Mouse (Mus musculus) adrenal gland, postnatal 10 days (tissue): ENCODE measurements around the gene Elf3. TPM values are rescaled to one million over a fixed set of nuclear protein-coding genes. Genes with fewer than 3 reads are reported as not detected.
"Not testable (repeated sequence)": the region's sequence is repeated elsewhere in the genome, so short reads cannot be mapped to it uniquely, and the experiment has no call there.

Experiments
- DNase-seq: peaks from one replicate; pipeline ENCODE4 v3.0.0; 2021; ENCODE audit warnings: mixed read lengths
- long read RNA-seq, 2 experiments: library from polyadenylated mRNA; stranded (forward); transcript quantifications; one replicate each; pipeline ENCODE4 v2.0.0; 2021
- total RNA-seq, 2 experiments: library from RNA; stranded (reverse); gene quantifications; 2 replicates each; pipeline ENCODE4 v1.2.3; 2021

Elf3 gene
- total RNA-seq: under 1 TPM; 0.21 to 0.39 TPM
- long read RNA-seq, experiment 1, partial matches to known transcripts: 1 of 1 reads
- long read RNA-seq, experiment 1, other reads (novel, unspliced or antisense): 0 of 1 reads
- long read RNA-seq, experiment 2, partial matches to known transcripts: 0 of 1 reads
- long read RNA-seq, experiment 2, other reads (novel, unspliced or antisense): 0 of 1 reads

- DNase-seq: peak; percentile 74
Measured at GRCm38 (mm10) chr1:135258380-135259127, at the start of gene Elf3. Gene Elf3, minus strand, starts transcription at chr1:135258568.

DNA sequence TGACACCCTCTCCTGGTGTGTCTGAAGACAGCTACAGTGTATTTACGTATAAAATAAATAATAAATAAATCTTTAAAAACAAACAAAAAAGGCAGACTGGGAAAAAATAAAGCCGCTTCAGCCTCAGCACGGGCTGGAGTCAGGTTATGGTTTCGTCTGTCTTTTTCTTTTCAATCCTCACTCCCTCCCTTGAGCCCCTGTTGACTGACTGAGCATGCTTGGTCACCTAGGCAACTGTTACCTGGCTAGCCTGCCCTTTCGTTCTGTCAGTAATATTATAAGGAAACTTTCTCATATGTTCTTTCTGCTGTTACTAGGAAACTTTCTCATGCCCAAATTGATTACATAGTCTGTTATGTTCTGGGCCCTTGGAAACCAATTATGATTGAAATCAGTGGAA, 32.5 kb upstream of the Elf3 start:
- no peak for DNase-seq

DNA sequence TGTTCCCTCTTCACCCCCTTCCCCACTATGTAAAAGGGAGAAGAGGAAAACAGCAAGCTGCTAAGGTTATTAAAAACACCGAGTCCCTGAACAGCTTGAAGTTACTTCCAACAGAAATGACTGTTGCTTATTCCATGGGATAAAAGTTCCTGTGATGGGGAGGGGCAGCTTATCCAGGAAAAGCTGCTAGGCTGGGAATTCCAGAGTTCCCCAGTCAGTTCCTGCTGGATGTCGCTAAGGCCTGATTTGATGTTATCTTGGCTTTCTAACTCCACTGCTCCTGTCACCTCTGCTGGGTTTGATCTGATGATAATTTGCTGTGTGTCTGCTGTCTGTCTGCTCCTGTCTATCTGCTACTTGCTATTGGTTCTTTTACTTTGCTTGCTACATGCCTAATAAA, 27.9 kb upstream of the Elf3 start:
- DNase-seq: no peak

GRCm38 (mm10) chr1:135283826-135284291, 25.5 kb upstream of the Elf3 start, which contains the start of gene Rnpep:
Gene Rnpep, minus strand, starts transcription at chr1:135284084.
- DNase-seq: peak; percentile 88

DNA sequence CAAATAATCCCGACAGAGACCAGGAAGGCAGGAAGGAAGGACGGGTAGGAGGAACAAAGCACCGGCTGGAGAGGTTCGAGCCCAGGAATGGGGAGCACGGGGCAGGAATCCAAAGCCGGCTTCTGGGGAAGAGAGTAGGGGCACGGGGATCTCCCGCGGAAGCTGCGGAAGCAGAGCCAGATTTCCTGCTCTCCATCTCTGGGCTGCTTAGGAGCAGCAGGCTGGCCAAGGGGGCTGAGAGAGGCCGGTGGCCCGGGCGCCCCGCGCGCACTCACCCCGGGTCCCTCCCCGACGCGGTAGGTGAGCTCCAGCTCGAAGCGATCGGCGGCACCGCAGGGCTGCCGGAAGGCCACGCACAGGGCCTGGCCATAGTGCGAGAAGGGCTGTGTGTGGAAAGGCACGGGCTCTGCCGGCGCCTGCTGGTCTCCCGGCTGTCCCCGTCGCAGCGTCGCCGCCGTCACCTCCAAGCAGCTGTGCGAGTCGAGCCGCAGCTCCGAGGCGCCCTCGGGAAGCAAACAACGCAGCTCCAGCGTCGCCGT, 25.0 kb upstream of the Elf3 start:
- DNase-seq: peak; percentile 56

GRCm38 (mm10) chr1:135282536-135283286, 24.3 kb upstream of the Elf3 start:
- peak; percentile 54 for DNase-seq

DNA sequence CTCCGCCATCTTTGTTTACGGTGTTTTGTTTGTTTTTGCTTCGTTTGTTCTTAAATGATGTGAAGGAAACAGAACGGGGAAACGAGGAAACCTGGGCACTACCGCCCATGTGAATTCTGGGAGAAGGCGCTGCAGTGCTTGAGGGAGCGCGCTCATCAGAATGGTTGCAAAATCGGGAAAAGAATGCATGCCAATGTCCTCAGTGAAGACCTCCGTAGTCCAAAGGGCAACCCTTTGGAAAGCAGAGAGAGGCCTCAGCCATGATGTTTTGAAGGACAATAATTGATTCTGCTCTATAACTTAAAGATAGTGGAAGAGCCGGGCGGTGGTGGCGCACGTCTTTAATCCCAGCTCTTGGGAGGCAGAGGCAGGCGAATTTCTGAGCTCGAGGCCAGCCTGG, 23.5 kb upstream of the Elf3 start:
- DNase-seq: no peak

- peak; percentile 92 for DNase-seq
Measured at GRCm38 (mm10) chr1:135280646-135281045, 22.3 kb upstream of the Elf3 start.

DNA sequence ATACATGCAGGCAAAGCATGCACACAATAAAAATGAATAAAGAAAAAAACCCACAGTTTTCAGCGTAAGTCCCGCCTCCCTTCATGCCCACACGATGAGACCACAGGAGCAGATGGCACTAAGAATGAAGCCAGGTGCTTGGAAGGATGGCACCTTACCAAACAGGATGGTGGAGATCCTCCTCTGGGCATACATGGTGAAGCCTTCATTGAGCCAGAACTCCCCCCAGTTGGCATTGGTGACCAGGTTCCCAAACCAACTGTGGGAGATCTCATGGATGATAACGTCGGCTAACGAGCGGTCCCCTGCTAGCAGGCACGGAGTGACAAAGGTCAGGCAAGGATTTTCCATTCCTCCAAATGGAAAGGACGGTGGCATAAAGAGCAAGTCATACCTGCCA, 13.0 kb upstream of the Elf3 start:
- no peak for DNase-seq

- no peak for DNase-seq
Measured at GRCm38 (mm10) chr1:135267663-135268446, 9.5 kb upstream of the Elf3 start.

GRCm38 (mm10) chr1:135265834-135266233, 7.5 kb upstream of the Elf3 start:
- DNase-seq: peak; percentile 29

DNA sequence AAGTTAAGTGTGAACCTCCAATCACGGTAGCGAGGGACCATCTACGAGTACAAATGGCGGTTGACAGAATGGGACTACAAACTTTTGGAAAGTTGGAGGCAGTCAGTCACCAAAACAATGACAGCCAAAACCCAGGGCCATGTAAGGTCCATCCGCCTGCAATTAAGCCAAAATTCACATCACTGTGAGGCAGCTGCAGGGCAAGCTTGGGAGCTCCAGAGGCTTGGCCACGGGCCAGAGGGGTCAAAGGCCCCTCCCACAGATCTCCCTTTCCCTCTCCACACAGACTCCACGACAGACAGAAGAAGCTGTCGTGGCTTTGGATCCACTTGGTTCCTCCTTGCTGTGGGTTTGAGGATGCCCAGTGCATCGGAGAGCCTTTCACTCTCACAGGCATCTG, 4.9 kb upstream of the Elf3 start:
- no peak for DNase-seq

DNA sequence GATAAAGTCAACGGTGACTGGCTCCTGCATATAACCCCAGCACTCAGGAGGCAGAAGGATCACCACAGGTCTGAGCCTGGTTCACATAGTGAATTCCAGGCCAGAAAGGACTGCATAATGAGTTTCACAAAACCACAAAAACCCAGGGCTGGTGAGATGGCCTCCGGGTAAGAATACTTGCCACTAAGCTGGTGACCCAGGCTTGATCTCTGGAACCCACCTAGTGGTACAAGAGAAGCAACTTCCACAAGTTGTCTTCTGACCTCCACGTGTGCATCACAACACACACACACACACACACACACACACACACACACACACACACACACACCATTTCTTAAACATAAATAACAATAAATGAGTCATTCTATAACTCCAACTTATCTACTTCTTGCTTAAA, 4.0 kb upstream of the Elf3 start:
- no peak for DNase-seq

DNA sequence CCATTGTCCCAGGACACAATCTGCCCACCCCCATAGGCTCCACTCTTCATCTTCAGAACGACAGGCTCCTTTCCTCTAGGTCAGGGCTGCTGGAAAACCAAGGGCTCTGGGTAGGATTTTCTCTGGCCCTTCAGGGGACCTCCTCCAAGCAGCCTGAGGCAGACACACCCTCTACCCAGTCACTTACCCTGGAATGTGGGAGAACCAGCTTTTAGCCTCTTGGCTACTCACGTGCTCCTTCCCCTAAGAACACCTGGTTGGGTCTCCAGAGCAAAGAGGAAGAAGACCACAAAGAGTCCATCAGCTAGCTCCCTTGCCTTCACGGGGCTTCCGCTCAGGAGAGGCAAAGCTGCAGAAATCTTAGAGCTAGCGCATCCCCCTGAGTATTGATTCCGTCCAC, 2.6 kb upstream of the Elf3 start:
- DNase-seq: no peak

- peak; percentile 87 for DNase-seq
Measured at GRCm38 (mm10) chr1:135259128-135259436, 714 bp upstream of the Elf3 start.

DNA sequence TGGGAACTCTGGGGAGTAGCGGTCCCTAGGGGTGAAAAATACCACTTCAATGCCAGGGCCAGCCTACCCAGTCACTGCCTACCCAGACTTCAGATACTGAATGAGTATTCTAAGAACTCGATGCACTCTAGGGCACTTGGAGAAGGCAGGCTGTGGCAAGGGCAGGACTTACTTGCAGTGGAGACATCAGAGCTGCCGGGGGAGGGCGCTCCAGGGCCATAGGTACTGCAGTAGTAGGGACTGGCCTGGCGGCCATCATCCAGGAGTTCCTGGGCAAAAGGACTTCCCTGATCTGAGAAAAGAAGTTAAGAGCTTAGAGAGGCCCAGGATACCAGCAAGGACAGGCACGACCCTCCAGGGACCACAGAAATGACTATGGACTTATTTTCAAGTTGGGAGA, 2.1 kb downstream of the Elf3 start:
- peak; percentile 35 for DNase-seq

- no peak for DNase-seq
Measured at GRCm38 (mm10) chr1:135252854-135253253, 5.5 kb downstream of the Elf3 start.

- no peak for DNase-seq
Measured at GRCm38 (mm10) chr1:135251405-135251804, 7.0 kb downstream of the Elf3 start.

DNA sequence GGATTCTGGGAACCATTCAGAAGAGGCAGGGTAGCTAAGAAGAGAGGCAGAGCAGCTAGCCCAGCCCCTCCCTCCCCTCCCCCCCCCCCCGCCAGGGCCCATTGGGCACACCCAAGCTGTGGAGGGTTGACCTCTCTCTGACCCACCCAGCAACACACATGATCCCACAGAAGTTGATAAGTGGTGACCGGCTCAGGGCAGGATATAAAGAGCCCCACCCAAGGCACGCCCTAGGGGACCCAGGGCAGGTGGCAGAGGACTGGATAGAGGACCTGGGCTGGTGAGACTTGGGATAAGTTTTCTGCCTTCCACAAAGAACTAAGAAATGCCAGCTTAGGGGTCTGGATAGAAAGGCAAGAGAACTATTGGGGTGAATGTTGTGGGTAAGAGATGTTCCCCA, 7.7 kb downstream of the Elf3 start:
- DNase-seq: no peak

- DNase-seq: no peak
Measured at GRCm38 (mm10) chr1:135248434-135248850, 9.9 kb downstream of the Elf3 start.

GRCm38 (mm10) chr1:135244014-135244413, 14.4 kb downstream of the Elf3 start:
- no peak for DNase-seq

GRCm38 (mm10) chr1:135240206-135240605, 18.2 kb downstream of the Elf3 start:
- DNase-seq: not testable (repeated sequence)
